Mouse (Mus musculus): ENCODE measurements around the gene Crtac1. TPM values are rescaled to one million over a fixed set of nuclear protein-coding genes. Genes with fewer than 3 reads are reported as not detected.
A peak's percentile ranks its signal among the peaks of the same experiment; 100 is the strongest.

Gene Crtac1
- polyA plus RNA-seq, 1 experiment from 2014 or later = 1.2 TPM

- DNase-seq (ENCODE audit: low spot score) = peak; percentile 88
- 6% methylated on average over 1 of the region's 1 CpGs for WGBS
- H3K36me3 ChIP-seq = no peaks in the 10 kb centered on the region
- peaks cover 14% of the 10 kb centered on the region for H3K4me1 ChIP-seq
- H3K27me3 ChIP-seq (ENCODE audit: low read depth, poor library complexity, severe bottlenecking) = peaks cover 23% of the 10 kb centered on the region
- no peak overlapping the region for H3K27ac ChIP-seq
- no peaks in the 10 kb centered on the region for H3K9me3 ChIP-seq (replicated peaks)
- H3K4me3 ChIP-seq = no peak overlapping the region
These were observed 115.7 kb downstream of the Crtac1 start for GRCm38 (mm10) chr19:42315914-42316313.

DNA sequence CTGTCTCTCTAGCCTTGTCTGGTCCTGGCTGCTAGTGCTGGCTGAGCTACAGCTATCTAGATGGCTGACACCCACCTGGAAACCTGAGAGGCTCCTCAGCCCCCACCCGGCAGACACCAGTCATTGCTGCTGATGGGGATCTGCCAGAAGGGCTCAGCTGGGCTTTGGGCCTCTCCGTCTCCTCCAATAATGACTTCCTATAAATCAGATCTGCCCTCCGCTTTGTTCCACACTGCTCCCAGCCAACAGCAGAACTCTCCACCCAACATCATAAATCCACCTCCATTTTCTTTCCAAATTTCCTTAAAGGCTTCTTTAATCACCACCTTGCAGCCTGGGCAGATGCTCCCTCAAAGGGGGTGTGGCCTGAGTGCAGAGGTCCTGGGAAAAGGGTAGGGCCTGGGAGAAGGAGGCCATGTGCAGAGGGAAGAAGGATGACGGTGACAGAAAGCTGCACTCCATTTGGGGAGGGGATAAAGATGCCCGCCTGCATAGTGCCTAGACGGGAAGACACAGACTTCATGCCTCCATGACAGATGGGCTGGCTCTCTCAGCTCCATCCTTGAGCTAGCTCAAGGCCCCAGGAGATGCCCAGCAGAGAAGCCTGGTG lies 116.4 kb downstream of the Crtac1 start:
- H3K36me3 ChIP-seq = no peaks in the 10 kb centered on the region
- DNase-seq (ENCODE audit: low spot score) = no peak
- WGBS = 56% methylated on average over 6 of the region's 6 CpGs
- peaks cover 23% of the 10 kb centered on the region for H3K27me3 ChIP-seq (ENCODE audit: low read depth, poor library complexity, severe bottlenecking)
- no peaks in the 10 kb centered on the region for H3K9me3 ChIP-seq (replicated peaks)
- no peak overlapping the region for H3K4me3 ChIP-seq
- H3K27ac ChIP-seq = no peak overlapping the region
- peaks cover 14% of the 10 kb centered on the region for H3K4me1 ChIP-seq

DNA sequence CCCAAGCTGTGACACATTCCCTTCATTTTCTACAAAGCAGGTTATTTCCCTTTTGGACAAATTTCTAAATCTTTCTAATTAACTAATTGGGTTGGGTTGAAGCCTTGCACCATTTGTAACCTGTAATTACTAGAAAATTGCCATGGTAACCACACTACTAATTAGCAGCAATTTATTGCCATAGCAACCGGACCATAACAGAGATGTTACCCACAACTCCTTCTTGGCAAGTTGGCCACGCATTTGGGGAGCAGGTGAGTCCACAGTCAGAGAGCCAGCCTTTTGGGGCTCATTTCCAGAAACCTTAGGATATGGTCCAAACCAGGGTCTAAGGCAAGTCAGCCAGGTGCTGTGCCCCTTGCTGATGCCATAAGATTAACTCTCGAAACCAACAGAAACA lies 119.4 kb downstream of the Crtac1 start:
- 66% methylated on average over 3 of the region's 3 CpGs for WGBS
- Histone ChIP-seq H3K36me3 (no peaks in the 10 kb centered on the region), H3K4me3 (no peak overlapping the region), H3K9me3 (replicated peaks) (no peaks in the 10 kb centered on the region), H3K27me3 (ENCODE audit: low read depth, poor library complexity, severe bottlenecking) (peaks cover 8% of the 10 kb centered on the region), H3K27ac (no peak overlapping the region), H3K4me1 (peaks cover 18% of the 10 kb centered on the region)
- DNase-seq (ENCODE audit: low spot score) = no peak

DNA sequence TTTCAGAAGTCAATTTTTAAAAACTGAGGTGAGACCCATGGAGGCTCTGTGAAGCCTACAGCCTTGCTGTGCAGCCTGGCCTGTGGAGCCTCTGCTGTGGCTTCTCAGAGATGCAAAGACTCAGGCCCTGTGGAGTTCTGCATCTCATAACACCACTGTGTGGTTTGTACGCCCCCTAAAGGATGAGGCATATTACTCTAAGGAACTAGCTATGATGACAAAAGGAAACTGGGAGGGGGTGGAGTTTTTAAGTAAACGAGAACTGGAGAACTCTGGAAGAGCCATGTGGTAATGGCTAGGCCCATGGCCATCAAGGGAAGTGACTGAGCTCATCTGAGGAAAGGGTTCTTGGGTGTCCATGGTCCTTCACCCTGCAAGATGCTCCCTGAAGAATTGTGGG lies 120.3 kb downstream of the Crtac1 start:
- H3K27me3 ChIP-seq (ENCODE audit: low read depth, poor library complexity, severe bottlenecking) = peaks cover 4% of the 10 kb centered on the region
- peaks cover 21% of the 10 kb centered on the region for H3K4me1 ChIP-seq
- DNase-seq (ENCODE audit: low spot score) = no peak
- H3K27ac ChIP-seq = no peak overlapping the region
- no peaks in the 10 kb centered on the region for H3K9me3 ChIP-seq (replicated peaks)
- H3K4me3 ChIP-seq = no peak overlapping the region
- H3K36me3 ChIP-seq = no peaks in the 10 kb centered on the region
- WGBS = 52% methylated on average over 2 of the region's 2 CpGs

DNA sequence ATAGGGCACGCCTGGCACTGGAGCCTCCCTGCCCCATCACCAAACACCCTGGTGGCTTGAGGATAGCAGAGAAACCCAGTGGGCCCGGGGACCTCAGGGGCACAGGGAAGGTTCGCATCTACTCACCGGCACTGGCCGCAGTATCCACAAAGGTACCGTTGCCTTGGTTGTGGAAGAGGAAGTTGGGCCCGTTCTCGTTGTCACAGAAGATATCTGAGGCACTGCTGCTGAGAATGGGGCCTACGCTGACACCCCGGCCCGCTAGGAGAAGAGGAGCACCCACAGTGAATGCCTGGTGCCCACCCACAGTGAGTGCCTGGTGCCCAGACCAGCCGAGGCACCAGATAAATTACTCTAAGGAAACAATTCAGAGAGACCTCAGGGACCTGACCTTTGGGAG lies 122.7 kb downstream of the Crtac1 start:
- no peaks in the 10 kb centered on the region for H3K9me3 ChIP-seq (replicated peaks)
- H3K27ac ChIP-seq = no peak overlapping the region
- 88% methylated on average over 12 of the region's 12 CpGs for WGBS

DNA sequence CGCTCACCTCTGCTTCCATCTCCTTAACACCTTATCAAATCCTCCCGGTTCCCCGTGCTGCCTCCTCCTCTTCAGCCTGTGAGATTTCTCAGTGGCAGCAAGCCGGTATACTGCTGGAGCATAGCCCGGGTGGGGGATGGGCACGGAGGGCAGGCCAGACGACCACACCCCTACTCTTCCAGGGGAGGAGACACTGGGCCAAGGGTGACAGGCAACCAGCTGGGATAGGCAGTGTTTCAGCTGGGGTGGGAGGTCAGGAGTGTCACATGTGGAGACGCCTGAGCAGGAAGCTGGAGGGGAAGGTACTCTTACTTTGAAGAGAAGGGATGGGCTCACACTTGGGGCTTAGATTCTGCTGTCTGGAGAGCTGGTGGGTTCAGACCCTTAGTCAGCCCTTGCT lies 124.6 kb downstream of the Crtac1 start:
- H3K9me3 ChIP-seq (replicated peaks) = no peaks in the 10 kb centered on the region
- H3K27me3 ChIP-seq (ENCODE audit: low read depth, poor library complexity, severe bottlenecking) = 0 out of 2 replicates have a peak, but pooled peaks cover 6% of the 10 kb centered on the region

More for the DNA sequence above, 122.7 kb downstream of the Crtac1 start:
- Histone ChIP-seq H3K27me3 (ENCODE audit: low read depth, poor library complexity, severe bottlenecking) (peaks cover 4% of the 10 kb centered on the region), H3K4me1 (peaks cover 17% of the 10 kb centered on the region), H3K4me3 (no peak overlapping the region), H3K36me3 (no peaks in the 10 kb centered on the region)
- no peak for DNase-seq (ENCODE audit: low spot score)

DNA sequence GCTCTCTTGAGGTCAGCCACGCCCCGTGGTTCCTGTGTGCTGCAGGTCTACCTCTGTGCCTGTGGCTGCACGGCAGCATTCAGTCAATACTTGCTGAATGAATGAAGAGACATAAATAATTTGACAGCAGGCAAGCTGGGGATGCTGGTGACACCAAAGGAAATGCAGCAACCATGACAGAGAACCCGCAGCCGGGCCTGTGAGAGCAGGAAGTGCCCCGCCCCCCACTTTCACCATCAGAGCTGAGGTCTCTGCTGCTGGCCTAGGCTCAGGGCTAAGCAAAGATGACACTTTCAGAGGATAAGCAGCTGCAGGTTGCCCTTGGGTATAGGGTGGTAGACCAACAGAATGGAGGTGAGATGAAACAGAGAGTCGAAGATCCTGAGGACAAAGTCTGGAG lies 125.4 kb downstream of the Crtac1 start:
- Histone ChIP-seq H3K9me3 (replicated peaks) (no peaks in the 10 kb centered on the region), H3K4me3 (no peak overlapping the region), H3K27me3 (ENCODE audit: low read depth, poor library complexity, severe bottlenecking) (0 out of 2 replicates have a peak, but pooled peaks cover 6% of the 10 kb centered on the region), H3K27ac (no peak overlapping the region), H3K36me3 (no peaks in the 10 kb centered on the region), H3K4me1 (peaks cover 17% of the 10 kb centered on the region)
- WGBS = 46% methylated on average over 7 of the region's 7 CpGs
- no peak for DNase-seq (ENCODE audit: low spot score)

More for the DNA sequence above, 124.6 kb downstream of the Crtac1 start:
- WGBS = 4% methylated on average over 8 of the region's 8 CpGs
- no peaks in the 10 kb centered on the region for H3K36me3 ChIP-seq
- H3K4me3 ChIP-seq = no peak overlapping the region
- no peak overlapping the region for H3K27ac ChIP-seq
- peaks cover 17% of the 10 kb centered on the region for H3K4me1 ChIP-seq
- no peak for DNase-seq (ENCODE audit: low spot score)

- DNase-seq (ENCODE audit: low spot score) = no peak
- Histone ChIP-seq H3K27me3 (ENCODE audit: low read depth, poor library complexity, severe bottlenecking) (0 out of 2 replicates have a peak, but pooled peaks cover 6% of the 10 kb centered on the region), H3K4me3 (no peak overlapping the region), H3K4me1 (peaks cover 19% of the 10 kb centered on the region), H3K36me3 (no peaks in the 10 kb centered on the region), H3K9me3 (replicated peaks) (no peaks in the 10 kb centered on the region), H3K27ac (no peak overlapping the region)
- WGBS = 63% methylated on average over 8 of the region's 8 CpGs
These were observed 125.8 kb downstream of the Crtac1 start for GRCm38 (mm10) chr19:42305746-42306145.

GRCm38 (mm10) chr19:42304506-42304905 lies 127.1 kb downstream of the Crtac1 start:
- H3K4me3 ChIP-seq = no peak overlapping the region
- no peak for DNase-seq (ENCODE audit: low spot score)
- no peaks in the 10 kb centered on the region for H3K36me3 ChIP-seq
- H3K27ac ChIP-seq = no peak overlapping the region
- 92% methylated on average over 13 of the region's 13 CpGs for WGBS
- H3K4me1 ChIP-seq = peaks cover 25% of the 10 kb centered on the region
- H3K9me3 ChIP-seq (replicated peaks) = no peaks in the 10 kb centered on the region
- 0 out of 2 replicates have a peak, but pooled peaks cover 6% of the 10 kb centered on the region for H3K27me3 ChIP-seq (ENCODE audit: low read depth, poor library complexity, severe bottlenecking)

DNA sequence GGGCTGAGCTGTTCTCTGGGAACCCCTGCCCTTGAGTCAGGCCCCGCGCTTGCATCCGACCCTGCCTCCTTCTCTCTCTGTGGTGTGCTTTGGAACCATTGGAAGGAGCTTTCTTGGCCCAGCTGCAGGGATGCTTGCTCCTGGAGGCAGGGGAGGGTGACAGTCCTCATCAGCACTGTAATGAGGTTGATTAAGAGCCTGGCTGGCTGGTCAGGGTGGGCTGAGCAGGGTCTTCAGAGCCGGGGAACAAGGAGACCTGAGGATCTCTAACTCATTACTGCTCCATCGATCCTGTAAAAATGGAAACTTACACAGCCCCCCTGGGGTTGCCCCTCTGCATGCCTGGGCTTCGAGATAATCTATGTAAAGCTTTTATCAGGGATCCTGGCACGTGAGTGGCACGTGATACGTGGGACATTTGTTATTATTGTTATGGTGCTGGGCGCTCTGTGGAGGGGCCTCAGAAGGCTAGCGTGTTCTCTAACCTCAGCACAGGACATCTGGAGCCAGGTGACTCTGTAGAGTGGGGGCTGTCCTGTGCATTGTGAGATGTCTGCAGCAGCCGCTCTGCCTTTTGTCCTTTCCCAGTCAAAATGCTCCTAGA lies 128.3 kb downstream of the Crtac1 start:
- H3K27ac ChIP-seq = no peak overlapping the region
- DNase-seq (ENCODE audit: low spot score) = no peak
- 0 out of 2 replicates have a peak, but pooled peaks cover 6% of the 10 kb centered on the region for H3K27me3 ChIP-seq (ENCODE audit: low read depth, poor library complexity, severe bottlenecking)
- WGBS = 79% methylated on average over 12 of the region's 12 CpGs
- no peaks in the 10 kb centered on the region for H3K9me3 ChIP-seq (replicated peaks)
- no peak overlapping the region for H3K4me3 ChIP-seq
- peaks cover 25% of the 10 kb centered on the region for H3K4me1 ChIP-seq
- H3K36me3 ChIP-seq = no peaks in the 10 kb centered on the region

- WGBS = 83% methylated on average over 6 of the region's 6 CpGs
- Histone ChIP-seq H3K9me3 (replicated peaks) (no peaks in the 10 kb centered on the region), H3K4me1 (peaks cover 15% of the 10 kb centered on the region), H3K27me3 (ENCODE audit: low read depth, poor library complexity, severe bottlenecking) (peaks cover 11% of the 10 kb centered on the region; the same call in 1 of the 2 replicates), H3K4me3 (no peak overlapping the region), H3K27ac (no peak overlapping the region), H3K36me3 (no peaks in the 10 kb centered on the region)
- no peak for DNase-seq (ENCODE audit: low spot score)
These were observed 138.4 kb downstream of the Crtac1 start for GRCm38 (mm10) chr19:42293216-42293615.

DNA sequence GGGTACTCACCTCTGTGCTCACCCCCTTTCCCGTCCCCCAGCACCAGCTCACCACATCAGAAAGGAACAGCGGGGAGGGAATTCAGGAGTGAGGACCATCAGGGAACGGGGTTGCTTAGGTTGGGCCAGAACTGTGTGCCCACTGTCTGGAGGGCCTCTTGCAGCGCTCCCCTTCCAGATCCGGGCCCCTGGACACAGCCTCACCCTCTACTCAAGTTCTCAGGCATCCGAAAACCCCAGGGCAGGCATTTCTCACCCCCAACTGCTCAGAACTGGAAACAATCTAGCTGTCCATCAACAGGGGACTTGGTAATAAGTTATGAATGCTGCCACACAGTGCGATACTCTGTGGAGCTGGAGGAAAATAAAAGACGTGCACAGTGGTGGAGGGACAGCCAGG lies 139.5 kb downstream of the Crtac1 start:
- 63% methylated on average over 8 of the region's 8 CpGs for WGBS
- Histone ChIP-seq H3K9me3 (replicated peaks) (no peaks in the 10 kb centered on the region), H3K4me3 (no peak overlapping the region), H3K27ac (no peak overlapping the region), H3K4me1 (peaks cover 15% of the 10 kb centered on the region), H3K36me3 (no peaks in the 10 kb centered on the region), H3K27me3 (ENCODE audit: low read depth, poor library complexity, severe bottlenecking) (peaks cover 11% of the 10 kb centered on the region; the same call in 1 of the 2 replicates)
- no peak for DNase-seq (ENCODE audit: low spot score)

GRCm38 (mm10) chr19:42290954-42291661 lies 140.5 kb downstream of the Crtac1 start:
- Histone ChIP-seq H3K36me3 (no peaks in the 10 kb centered on the region), H3K4me3 (no peak overlapping the region), H3K4me1 (peaks cover 15% of the 10 kb centered on the region), H3K9me3 (replicated peaks) (no peaks in the 10 kb centered on the region), H3K27me3 (ENCODE audit: low read depth, poor library complexity, severe bottlenecking) (peaks cover 11% of the 10 kb centered on the region; the same call in 1 of the 2 replicates), H3K27ac (no peak overlapping the region)
- 34% methylated on average over 7 of the region's 7 CpGs for WGBS
- no peak for DNase-seq (ENCODE audit: low spot score)

Data from limb, embryonic 10.5 days (tissue).